Mouse (Mus musculus): ENCODE measurements around the gene Folr1.
A peak's percentile ranks its signal among the peaks of the same experiment; 100 is the strongest.

Folr1 gene

GRCm38 (mm10) chr7:101868241-101869162 is 2.1 kb downstream of the Folr1 start:
- no peak for DNase-seq (ENCODE audit: low spot score)

- DNase-seq (ENCODE audit: low spot score), result no peak
Observed at GRCm38 (mm10) chr7:101867482-101867881, 3.1 kb downstream of the Folr1 start.

DNA sequence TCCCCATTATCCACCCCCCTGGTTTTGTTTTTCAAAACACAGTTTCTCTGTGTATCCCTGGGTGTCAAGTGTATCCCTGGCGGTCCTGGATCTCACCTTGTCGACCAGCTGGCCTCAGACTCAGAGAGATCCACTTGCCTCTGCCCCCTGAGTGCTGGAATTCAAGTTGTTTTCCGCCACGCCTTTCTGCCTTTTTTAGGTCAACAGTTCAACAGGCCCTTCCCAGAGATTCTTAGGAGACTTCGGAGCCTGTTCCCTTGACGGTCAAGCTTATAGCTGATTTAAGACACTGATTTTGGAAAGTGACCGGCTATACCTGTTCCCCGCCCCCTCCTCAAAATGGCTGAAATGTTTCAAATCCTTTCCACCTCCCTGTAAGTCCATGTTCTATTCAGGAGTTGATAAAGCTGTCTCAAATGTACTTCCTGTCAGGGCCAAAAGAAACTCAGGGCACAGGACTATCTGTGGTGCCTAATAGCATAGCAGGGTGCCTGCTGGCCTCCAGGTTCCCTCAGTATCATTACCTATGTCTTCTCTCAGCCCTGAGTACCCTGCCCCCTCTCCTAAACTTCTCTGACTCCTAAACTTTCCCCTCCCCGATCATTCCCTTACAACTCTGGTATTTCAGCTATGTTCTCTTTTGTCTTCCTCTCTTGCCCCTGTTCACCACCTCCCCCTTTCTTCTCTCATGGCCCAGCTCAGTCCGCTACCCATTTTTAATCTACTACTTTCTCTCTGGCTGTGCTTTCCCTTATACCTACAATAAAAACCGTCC is 3.9 kb downstream of the Folr1 start:
- DNase-seq (ENCODE audit: low spot score), result no peak

DNA sequence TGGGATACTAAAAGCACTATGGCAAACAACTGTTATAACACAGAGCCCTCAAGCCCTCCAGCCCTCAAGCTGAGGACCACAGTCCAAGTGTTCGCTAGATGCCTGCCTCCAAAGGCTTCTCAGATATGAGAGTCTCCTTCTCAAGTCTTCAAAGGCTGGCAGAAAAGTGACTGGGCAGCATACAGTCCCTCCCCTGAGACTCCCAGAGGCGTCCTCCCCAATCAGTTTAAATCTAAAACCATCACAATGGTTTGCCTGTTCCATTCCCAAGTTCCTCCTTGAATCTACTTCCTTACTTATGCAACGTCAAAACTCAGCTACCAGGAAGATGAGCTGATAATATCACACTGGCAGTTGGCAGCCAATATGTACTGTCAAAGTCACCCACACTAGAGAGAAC is 7.2 kb downstream of the Folr1 start, which contains the start of gene Anapc15:
TSS of gene Anapc15 (plus strand) at position 301 of the 400 bp plus-strand sequence.
- DNase-seq (ENCODE audit: low spot score), result no peak

GRCm38 (mm10) chr7:101862291-101862690 is 8.3 kb downstream of the Folr1 start:
- no peak for DNase-seq (ENCODE audit: low spot score)

DNA sequence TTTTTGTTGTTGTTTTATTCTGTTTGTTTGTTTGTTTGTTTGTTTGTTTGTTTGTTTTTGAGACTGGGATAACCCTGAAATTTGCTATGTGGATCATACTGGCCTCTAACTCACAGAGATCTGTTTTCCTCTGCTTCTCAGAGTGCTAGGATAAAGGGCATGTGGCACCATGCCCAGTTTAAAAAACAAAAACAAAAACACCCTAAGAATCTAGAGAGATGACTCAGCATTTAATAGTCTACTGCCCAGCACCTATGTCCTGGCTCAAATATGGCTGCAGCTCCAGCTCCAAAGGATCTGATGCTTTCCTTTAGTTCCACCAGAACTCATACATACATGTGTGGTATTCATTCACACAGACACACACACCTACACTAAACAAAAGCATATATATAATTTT is 9.6 kb downstream of the Folr1 start:
- no peak for DNase-seq (ENCODE audit: low spot score)

DNA sequence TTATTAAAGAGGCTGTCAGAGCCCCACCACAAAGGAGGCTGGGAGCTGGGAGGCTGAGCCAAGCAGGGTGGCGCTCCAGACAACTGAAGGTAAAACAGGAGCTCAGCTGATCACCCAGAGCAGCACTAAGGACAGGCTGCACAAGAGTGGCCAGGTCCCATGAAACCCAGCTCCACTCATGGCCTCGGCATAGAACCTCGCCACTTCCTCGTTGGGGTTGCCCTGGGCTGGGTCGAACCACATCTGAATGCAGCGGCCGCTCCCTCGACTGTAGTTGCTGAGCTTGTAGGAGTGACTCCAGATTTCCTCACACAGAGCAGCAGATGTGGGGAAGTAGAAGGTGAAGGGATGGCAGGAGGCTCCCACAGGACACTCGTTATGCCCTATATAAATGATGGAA is 12.2 kb downstream of the Folr1 start:
- DNase-seq (ENCODE audit: low spot score), result no peak

GRCm38 (mm10) chr7:101857094-101857493 is 13.5 kb downstream of the Folr1 start, which contains the start of gene Folr2:
Gene Folr2 (minus strand): TSS chr7:101857194.
- DNase-seq (ENCODE audit: low spot score), result no peak

DNA sequence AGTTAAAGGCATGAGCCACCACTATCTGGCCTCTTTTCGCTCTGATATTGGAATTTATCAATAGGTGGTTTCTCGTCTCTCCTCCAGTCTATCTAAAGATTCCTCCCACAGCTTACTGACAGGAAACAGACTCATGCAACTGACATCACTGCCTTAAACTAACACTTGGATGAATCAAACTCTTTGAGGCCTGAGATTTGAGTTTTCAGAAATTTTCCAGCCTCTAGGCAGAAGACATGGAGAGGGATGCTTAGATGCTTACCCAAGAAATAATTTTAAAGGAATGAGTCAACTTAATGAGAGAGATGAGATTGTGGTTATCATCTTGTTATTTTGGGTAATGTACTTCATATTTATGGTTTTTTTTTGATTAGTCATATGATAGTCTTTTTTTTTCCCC is 16.8 kb downstream of the Folr1 start:
- no peak for DNase-seq (ENCODE audit: low spot score)

GRCm38 (mm10) chr7:101852846-101853245 is 17.7 kb downstream of the Folr1 start:
- DNase-seq (ENCODE audit: low spot score), result no peak

DNA sequence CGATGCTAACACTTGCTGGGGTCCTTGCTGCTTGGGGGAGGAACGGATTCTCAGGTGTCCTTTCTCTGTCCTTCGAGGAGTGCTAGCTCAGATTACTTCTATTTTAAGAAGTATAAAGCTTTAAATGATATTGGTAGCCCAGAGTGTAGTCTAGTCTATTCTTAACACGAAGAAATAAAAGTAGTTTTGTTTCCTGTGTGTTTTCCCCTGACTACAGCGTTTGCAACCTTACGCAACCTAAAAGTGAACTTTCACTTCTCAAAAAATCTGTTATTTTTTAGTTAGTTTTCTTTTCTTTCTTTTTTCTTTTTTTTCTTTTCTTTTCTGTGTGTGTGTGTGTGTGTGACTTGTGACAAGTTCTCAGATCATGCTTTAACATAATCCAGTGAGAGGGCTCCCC is 18.9 kb downstream of the Folr1 start:
- no peak for DNase-seq (ENCODE audit: low spot score)

DNA sequence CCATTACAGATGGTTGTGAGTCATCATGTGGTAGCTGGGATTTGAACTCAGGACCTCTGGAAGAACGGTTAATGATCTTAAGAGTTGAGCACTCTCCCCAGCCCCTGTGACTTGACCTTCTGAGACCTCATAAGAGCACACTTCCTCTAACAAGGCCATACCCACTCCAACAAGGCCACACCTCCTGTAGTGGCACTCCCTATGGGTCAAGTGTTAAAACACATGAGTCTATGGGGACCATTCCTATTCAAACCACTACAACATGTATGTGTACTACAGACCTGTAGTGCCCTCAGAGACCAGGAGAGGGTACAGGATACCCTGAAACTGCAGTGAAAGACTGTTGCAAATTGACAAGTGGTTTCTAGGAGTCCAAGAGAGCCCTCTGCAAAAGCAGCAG is 22.7 kb downstream of the Folr1 start:
- DNase-seq (ENCODE audit: low spot score), result no peak

DNA sequence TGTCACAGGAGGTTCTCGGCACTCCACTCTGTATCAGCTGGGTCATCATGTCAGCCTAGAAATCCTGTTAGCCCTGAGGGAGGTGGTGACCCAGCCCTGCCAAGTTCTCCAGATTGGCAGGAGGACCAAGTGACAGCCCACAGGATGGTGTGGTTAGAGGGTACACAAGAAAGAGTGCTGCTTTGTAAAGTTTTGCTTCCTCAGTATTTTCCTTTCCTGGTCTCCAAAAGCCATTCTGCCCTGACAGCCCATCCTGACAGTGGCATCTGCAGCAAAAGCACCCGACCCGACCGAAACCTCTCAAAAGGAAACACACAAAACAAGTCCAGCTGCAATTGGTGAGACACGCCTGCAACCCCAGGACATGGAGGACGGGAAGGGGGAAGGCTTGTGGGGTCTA is 26.4 kb downstream of the Folr1 start:
- DNase-seq (ENCODE audit: low spot score), result no peak

DNA sequence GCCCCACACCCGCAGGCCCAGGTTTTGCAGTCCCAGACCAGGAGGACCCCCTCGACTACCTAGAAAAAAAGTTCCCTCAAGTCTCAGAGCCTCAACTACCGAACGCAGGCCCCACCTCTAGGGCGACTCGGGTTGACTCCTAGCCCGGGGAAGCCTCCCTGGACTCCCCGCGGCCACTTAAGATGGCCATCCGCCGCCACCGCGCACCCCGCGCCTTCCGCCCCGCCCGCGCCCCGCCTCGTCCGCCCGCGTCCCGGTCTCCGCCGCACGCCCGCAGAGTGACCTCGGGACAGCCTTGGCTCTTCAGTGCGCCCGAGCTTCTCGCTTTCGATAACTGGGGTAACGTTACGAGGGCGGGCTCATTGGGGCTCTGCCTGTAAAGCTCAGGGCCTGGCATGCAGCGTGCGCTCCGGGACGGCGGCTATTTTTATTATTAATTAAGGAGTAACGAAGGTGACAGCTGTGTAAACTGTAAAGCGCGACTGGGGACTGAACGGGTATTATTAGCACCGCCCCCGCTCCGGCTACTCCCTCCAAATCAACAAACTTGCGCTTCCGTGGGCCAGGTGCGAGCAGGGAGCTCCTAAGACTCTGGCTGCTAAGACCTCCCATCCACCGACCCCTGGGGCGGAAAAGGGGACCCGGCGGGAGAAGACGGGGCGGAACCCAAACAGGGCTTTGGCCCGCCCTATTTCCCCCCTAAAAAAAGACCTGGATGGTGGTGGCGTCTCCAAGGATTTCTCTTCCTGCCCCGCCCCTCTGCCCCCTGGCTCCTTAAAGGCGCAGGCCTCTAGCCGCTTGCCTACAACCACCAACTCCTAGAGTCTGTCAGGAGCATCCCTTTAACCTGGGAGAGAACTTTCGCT is 32.7 kb downstream of the Folr1 start, which contains the start of gene Inppl1:
TSS of gene Inppl1 (minus strand) at position 624 of the 866 bp plus-strand sequence.
- peak; percentile 77 for DNase-seq (ENCODE audit: low spot score)

DNA sequence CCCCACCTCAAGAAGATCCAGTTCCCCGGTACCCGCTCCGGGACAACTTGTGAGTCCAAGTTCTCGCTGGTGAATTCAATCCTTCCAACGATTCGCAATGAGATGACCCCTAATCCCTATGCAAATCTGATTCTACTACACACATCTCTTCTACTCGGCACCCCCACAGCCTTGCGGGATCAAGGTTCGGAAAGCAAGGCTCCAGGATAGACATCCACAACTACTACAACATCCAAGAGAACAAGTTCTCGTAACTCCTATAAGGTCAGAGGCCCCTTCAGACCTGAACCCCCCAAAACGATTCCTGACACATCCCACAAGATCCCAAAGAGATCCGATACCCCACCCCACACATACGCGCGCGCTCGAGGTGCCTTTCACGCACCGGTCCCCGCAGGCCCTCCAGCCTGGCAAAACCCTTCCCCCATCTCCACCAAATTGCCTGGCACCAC is 33.4 kb downstream of the Folr1 start:
- DNase-seq (ENCODE audit: low spot score), result no peak

- DNase-seq (ENCODE audit: low spot score), result no peak
Observed at GRCm38 (mm10) chr7:101836271-101837153, 34.1 kb downstream of the Folr1 start.

GRCm38 (mm10) chr7:101835457-101836109 is 35.0 kb downstream of the Folr1 start:
- DNase-seq (ENCODE audit: low spot score), result no peak

GRCm38 (mm10) chr7:101834903-101835302 is 35.7 kb downstream of the Folr1 start:
- DNase-seq (ENCODE audit: low spot score), result no peak

DNA sequence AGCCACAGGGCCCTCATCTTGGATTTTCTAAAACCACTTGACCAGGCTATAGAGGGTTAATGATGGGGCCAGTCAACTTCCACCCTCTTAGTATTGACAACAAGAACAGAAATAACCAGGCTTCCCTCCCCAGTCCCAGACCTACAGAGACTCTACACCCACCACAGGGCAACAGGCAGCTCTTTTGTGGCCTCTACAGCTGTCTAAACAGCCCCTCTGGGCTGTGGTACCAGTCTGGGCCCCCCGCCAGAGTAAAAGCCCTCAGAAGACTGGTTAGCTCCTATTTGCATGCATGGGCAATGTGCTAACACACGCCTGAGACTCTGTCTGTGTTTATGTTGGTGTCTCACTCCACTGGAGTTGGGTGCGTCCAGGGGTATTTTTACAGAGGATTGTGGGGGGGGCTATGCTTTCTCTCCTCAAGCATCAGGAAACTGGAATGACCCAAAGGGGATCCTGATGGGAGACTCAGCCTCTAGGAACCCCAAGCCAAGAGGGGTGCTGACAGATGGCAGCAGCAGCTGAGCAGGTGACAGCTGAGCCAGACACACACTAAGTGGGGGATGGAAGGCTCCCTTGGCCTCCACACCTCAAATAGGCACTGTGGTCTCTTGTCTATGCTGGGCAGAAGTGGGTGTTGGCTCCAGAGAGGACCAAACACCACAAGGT is 36.5 kb downstream of the Folr1 start:
- no peak for DNase-seq (ENCODE audit: low spot score)

GRCm38 (mm10) chr7:101833352-101833751 is 37.2 kb downstream of the Folr1 start:
- DNase-seq (ENCODE audit: low spot score), result no peak
